Comparison of ENCODE assay signal across 8 mouse cellular contexts in genomic region chr13:4608961-4609409, GRCm38 (mm10). TPM values are rescaled to one million over a fixed set of nuclear protein-coding genes. Genes with fewer than 3 reads are reported as not detected.
DNase-seq lines count a peak whose midpoint lies in the region; ATAC-seq lines count a peak whose summit lies in the region.

Gene Akr1e1, minus strand, starts transcription at chr13:4609174.

- H3K27me3 ChIP-seq in heart, embryonic 10.5 days (ENCODE audit: insufficient read depth, poor library complexity, severe bottlenecking) = no peaks in the 10 kb centered on the region
- no peaks in the 10 kb centered on the region for H3K27me3 ChIP-seq in kidney, embryonic 15.5 days

- H3K9me3 ChIP-seq in heart, embryonic 10.5 days = no peaks in the 10 kb centered on the region
- H3K9me3 ChIP-seq in kidney, embryonic 15.5 days (replicated peaks) = no peaks in the 10 kb centered on the region

- H3K4me1 ChIP-seq in heart, embryonic 10.5 days = no peaks in the 10 kb centered on the region
- no peaks in the 10 kb centered on the region for H3K4me1 ChIP-seq in kidney, embryonic 15.5 days

- H3K4me3 ChIP-seq in heart, embryonic 10.5 days = peak within 1 kb of the TSS; percentile 73
- peak within 1 kb of the TSS; percentile 68 for H3K4me3 ChIP-seq in kidney, embryonic 15.5 days (replicated peaks)

- peak within 1 kb of the TSS; percentile 85 for H3K27ac ChIP-seq in heart, embryonic 10.5 days
- H3K27ac ChIP-seq in kidney, embryonic 15.5 days = peak within 1 kb of the TSS; percentile 81

- DNase-seq in B cell, adult 2 months = peak; percentile 37 to 44
- peak; percentile 97 for DNase-seq in brain, adult 2 months (ENCODE audit: low read depth, low spot score)
- peak; percentile 95 for DNase-seq in heart, embryonic 10.5 days (ENCODE audit: low spot score)
- DNase-seq in liver = peak; percentile 83
- DNase-seq in spleen, postnatal 4 days (ENCODE audit: low spot score in 2 of 2) = peak; percentile 57 to 73

- WGBS in heart, embryonic 10.5 days = 6% methylated on average over 10 of the region's 10 CpGs
- WGBS in kidney, embryonic 15.5 days = 7% methylated on average over 10 of the region's 10 CpGs

- H3K36me3 ChIP-seq in heart, embryonic 10.5 days = no peaks in the 10 kb centered on the region; the same call in 1 of the 2 replicates
- H3K36me3 ChIP-seq in kidney, embryonic 15.5 days = peaks cover 10% of the 10 kb centered on the region; the same call in 1 of the 2 replicates

- H3K9ac ChIP-seq in kidney, embryonic 15.5 days = peak within 1 kb of the TSS; percentile 66

- peak; percentile 96 for ATAC-seq in erythroblast, adult 5-6 weeks (replicated peaks; ENCODE audit: low FRiP score, poor library complexity, severe bottlenecking)
- peak; percentile 100 for ATAC-seq in kidney, embryonic 15.5 days (replicated peaks; ENCODE audit: low FRiP score)
- ATAC-seq in monocyte, adult 5-6 weeks (replicated peaks; ENCODE audit: insufficient number of reproducible peaks, low FRiP score, low TSS enrichment, poor library complexity, severe bottlenecking) = peak; percentile 97

- peak within 1 kb of the TSS; percentile 66 for H3K4me2 ChIP-seq in kidney, embryonic 15.5 days

RNA-seq across cellular contexts. Expression of gene Akr1e1, which starts in this region (rescaled TPM):
- total RNA-seq in erythroblast, adult 5-6 weeks (2015; ENCODE audit: low replicate concordance) = 1.2 and 5.9 TPM in 2 replicates
- 1.8 and 2.4 TPM in 2 replicates for total RNA-seq in erythroblast, adult 5-6 weeks (2017; ENCODE audit: low replicate concordance)
- 43.3 and 51.1 TPM in 2 replicates for polyA plus RNA-seq in heart, embryonic 10.5 days (2016; fragmentation: Nextera tagmentation; extraction: Ambion mirVana)
- polyA plus RNA-seq in kidney, embryonic 15.5 days (2015; fragmentation: Nextera tagmentation; extraction: Ambion mirVana) = 44.8 and 44.9 TPM in 2 replicates
- 1.8 to 10.7 TPM (median 3.5 TPM) in 3 replicates for total RNA-seq in monocyte, adult 5-6 weeks (2017)

Comparison
In these comparisons a context has a peak if more than half of its experiments do, and no peak if none do; other contexts are left out.
1. Peak in every context shown above with its lines: DNase-seq, ATAC-seq, H3K4me3 ChIP-seq and H3K27ac ChIP-seq.
2. DNase-seq: peak in every context shown above with its lines; median percentile 97 in brain, adult 2 months; 95 in heart, embryonic 10.5 days; 83 in liver; 65 in spleen, postnatal 4 days; 40 in B cell, adult 2 months.